Mouse (Mus musculus) liver, adult 2 months (tissue): ENCODE measurements around the gene Ermn. TPM values are rescaled to one million over a fixed set of nuclear protein-coding genes. Genes with fewer than 3 reads are reported as not detected.

ENCODE experiments used
- DNase-seq: peaks from one replicate; pipeline ENCODE4 v3.0.0-alpha.2; 2011; ENCODE audit warnings: low read depth, low spot score; ENCODE audit errors: extremely low read depth
- H3K27ac ChIP-seq: fragments of 200-500 bp; replicated peaks from 2 replicates; pipeline ENCODE4 v1.5.1; 2012; ENCODE audit warnings: low read depth, mild to moderate bottlenecking, control low read depth, inconsistent platforms, low read length; ENCODE audit not compliant: insufficient read depth
- H3K27me3 ChIP-seq: fragments of 200-500 bp; 2 replicates; pipeline ENCODE4 v1.6.1; 2012; ENCODE audit warnings: mild to moderate bottlenecking, moderate library complexity, low read length, inconsistent platforms; ENCODE audit not compliant: control insufficient read depth, insufficient read depth
- H3K36me3 ChIP-seq: fragments of 200-500 bp; 2 replicates; pipeline ENCODE4 v1.6.1; 2012; ENCODE audit warnings: low read length, inconsistent platforms; ENCODE audit not compliant: control insufficient read depth, insufficient read depth
- H3K4me1 ChIP-seq: fragments of 200-500 bp; 2 replicates; pipeline ENCODE4 v1.6.1; 2011; ENCODE audit warnings: low read length; ENCODE audit not compliant: control insufficient read depth, insufficient read depth
- H3K4me3 ChIP-seq: fragments of 200-500 bp; 2 replicates; pipeline ENCODE4 v1.5.1; 2011; ENCODE audit warnings: low read depth, mild to moderate bottlenecking, control low read depth, low read length, moderate library complexity; ENCODE audit not compliant: insufficient read depth
- H3K79me2 ChIP-seq: fragments of 200-500 bp; 2 replicates; pipeline ENCODE4 v1.6.1; 2012; ENCODE audit warnings: inconsistent platforms, mild to moderate bottlenecking, low read length, moderate library complexity; ENCODE audit not compliant: control insufficient read depth, insufficient read depth
- H3K9ac ChIP-seq: fragments of 200-500 bp; 2 replicates; pipeline ENCODE4 v1.6.1; 2012; ENCODE audit warnings: low read depth, mild to moderate bottlenecking, control low read depth, inconsistent platforms, low read length
- CTCF ChIP-seq: fragments of 200-500 bp; IDR thresholded peaks from 2 replicates; pipeline ENCODE4 v1.5.1; 2011; ENCODE audit warnings: low read depth, low read length, control low read depth
- POLR2A ChIP-seq: fragments of 200-500 bp; IDR thresholded peaks from 2 replicates; pipeline ENCODE4 v1.6.1; 2011; ENCODE audit warnings: low read length, control low read depth; ENCODE audit not compliant: insufficient read depth; ENCODE audit errors: extremely low read depth
- WGBS: fragments of 180-500 bp; shearing (Covaris S2); methylation state at CpG from one replicate; pipeline ENCODE4 v1.1.7; 2018; 5-methylcytosine and 5-hydroxymethylcytosine counted together
- polyA plus RNA-seq: library from polyadenylated mRNA; depleted of rRNA; stranded (reverse); fragments of >200 nt; gene quantifications from 2 replicates; pipeline ENCODE4 v1.2.3, GENCODE M21; 2012; rRNA removed
- total RNA-seq: library from RNA; depleted of rRNA; stranded (reverse); fragments of >200 nt; gene quantifications from 2 replicates; pipeline ENCODE4 v1.2.3, GENCODE M21; 2014; rRNA removed

Gene Ermn
- total and polyA plus RNA-seq, 2 experiments: not detected

DNA sequence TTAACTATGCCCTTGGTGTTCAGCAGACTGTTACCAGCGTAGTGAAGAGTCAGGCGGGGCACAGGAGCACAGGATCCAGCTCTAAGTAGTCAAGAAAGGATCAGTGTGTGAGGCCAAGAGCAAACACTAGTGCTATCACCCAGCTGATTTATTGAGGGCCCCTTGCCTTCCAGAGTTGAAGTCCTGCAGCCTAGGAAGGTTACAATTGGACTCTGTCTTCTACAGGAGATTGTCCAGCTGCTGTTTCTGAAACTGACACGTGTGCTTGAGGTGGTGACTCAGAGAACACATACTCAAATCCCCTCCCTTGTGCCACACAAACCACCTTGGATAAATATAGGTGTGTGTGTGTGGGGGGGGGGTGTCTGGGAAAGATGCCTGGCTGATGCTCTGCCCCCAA lies 51.2 kb downstream of the Ermn start:
- no peaks in the 10 kb centered on the region for H3K36me3 ChIP-seq
- H3K79me2 ChIP-seq: no peaks in the 10 kb centered on the region
- 77% methylated on average over 3 of the region's 3 CpGs for WGBS
- no peak overlapping the region for H3K27ac ChIP-seq
- H3K27me3 ChIP-seq: no peaks in the 10 kb centered on the region
- no peak overlapping the region for H3K4me3 ChIP-seq
- DNase-seq: no peak
- H3K4me1 ChIP-seq: no peaks in the 10 kb centered on the region
- no peak for TF ChIP-seq POLR2A
- TF ChIP-seq CTCF: no peak
- no peak overlapping the region for H3K9ac ChIP-seq

DNA sequence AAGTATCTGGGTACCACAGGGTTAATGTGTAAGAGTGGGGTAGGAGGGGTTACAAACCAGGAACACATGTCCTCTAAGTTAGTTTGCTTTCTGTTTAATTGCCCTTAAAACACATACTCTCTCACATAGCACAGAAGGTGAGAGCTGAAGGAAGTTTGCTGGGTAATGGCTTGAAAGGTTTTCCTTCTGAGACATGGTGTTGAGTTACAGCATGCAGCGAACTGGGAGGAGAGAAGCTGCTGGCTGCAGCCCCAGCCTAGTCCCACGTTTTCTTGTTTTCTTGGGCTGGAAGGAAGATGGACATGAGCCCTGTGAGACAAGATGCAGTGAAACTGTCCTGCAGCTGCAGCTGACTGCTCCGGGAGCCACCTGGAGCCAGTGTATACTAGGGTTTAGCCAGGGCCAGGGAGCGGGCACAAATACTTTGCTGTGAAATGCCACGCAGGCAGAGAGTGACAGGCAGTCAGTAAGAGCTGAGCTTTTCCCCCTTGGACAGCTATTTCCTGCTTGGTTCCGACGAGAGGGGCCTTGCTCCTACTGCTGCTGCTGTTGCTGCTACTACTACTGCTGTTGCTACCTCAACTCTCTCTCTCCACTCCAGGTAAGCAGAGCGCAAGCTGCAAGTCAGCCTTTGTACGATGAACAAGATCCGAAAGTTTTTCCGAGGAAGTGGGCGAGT lies 54.8 kb downstream of the Ermn start, which contains the start of gene Galnt5:
TSS of gene Galnt5 (plus strand) at position 133 of the 679 bp plus-strand sequence.
- Histone ChIP-seq H3K79me2 (no peaks in the 10 kb centered on the region), H3K4me3 (no peak within 1 kb of the TSS), H3K4me1 (no peaks in the 10 kb centered on the region), H3K27me3 (no peaks in the 10 kb centered on the region), H3K9ac (no peak within 1 kb of the TSS), H3K27ac (no peak within 1 kb of the TSS), H3K36me3 (no peaks in the 10 kb centered on the region)
- no peak for DNase-seq
- 46% methylated on average over 12 of the region's 12 CpGs for WGBS
- TF ChIP-seq CTCF (no peak), POLR2A (no peak)

Other genes starting within 250 kb of the Ermn start
- not detected in 2 replicates for gene Galnt5, start 55.0 kb downstream of the Ermn start, total RNA-seq
- not detected in 2 replicates for gene Galnt5, start 55.0 kb downstream of the Ermn start, polyA plus RNA-seq
- gene Cytip, start 142.7 kb upstream of the Ermn start, total RNA-seq: 1.7 and 4.1 TPM in 2 replicates
- gene Cytip, start 142.7 kb upstream of the Ermn start, polyA plus RNA-seq: 0.91 and 0.92 TPM in 2 replicates